ENCODE assay signal across 8 mouse cellular contexts in genomic region chr17:54298232-54298924, GRCm38 (mm10). TPM values are rescaled to one million over a fixed set of nuclear protein-coding genes. Genes with fewer than 3 reads are reported as not detected.
DNase-seq lines count a peak whose midpoint lies in the region; ATAC-seq and TF ChIP-seq lines count a peak whose summit lies in the region.

No protein-coding gene starts in this region.

- H3K4me2 ChIP-seq in kidney, embryonic 16.5 days (replicated peaks; ENCODE audit: low read depth, low read length) = peak overlapping the region; percentile 81
- peak overlapping the region; percentile 81 for H3K4me2 ChIP-seq in limb, embryonic 14.5 days (replicated peaks; ENCODE audit: low read depth, low read length, severe bottlenecking)
- peak overlapping the region; percentile 71 for H3K4me2 ChIP-seq in stomach, embryonic 16.5 days (ENCODE audit: low read depth, low read length)

- DNase-seq in kidney, adult 11 months = no peak
- DNase-seq in WW6 (ENCODE audit: low read depth, low spot score) = peak; percentile 14
- DNase-seq in limb, embryonic 14.5 days (ENCODE audit: low spot score) = no peak
- DNase-seq in lung, postnatal 14 days = no peak
- DNase-seq in adipocyte (ENCODE audit: low spot score) = no peak

- no peak for TF ChIP-seq CTCF in embryonic fibroblast, embryonic 13.5 days (IDR thresholded peaks at IDR 0.05; ENCODE audit: borderline replicate concordance, insufficient read depth, low read length)

- WGBS in kidney, embryonic 16.5 days = 2% methylated on average over 37 of the region's 37 CpGs
- 2% methylated on average over 36 of the region's 37 CpGs for WGBS in limb, embryonic 14.5 days
- 3% methylated on average over 37 of the region's 37 CpGs for WGBS in stomach, embryonic 16.5 days

- TF ChIP-seq POLR2A in embryonic fibroblast, embryonic 13.5 days (IDR thresholded peaks at IDR 0.05; ENCODE audit: low read depth, low read length) = no peak
- no peak for TF ChIP-seq POLR2A in limb, embryonic 14.5 days (IDR thresholded peaks at IDR 0.05; ENCODE audit: borderline replicate concordance, extremely low read depth, insufficient read depth, insufficient read length)

- H3K4me1 ChIP-seq in kidney, embryonic 16.5 days (ENCODE audit: insufficient read depth, low read length) = peaks cover 6% of the 10 kb centered on the region; the same call in 1 of the 2 replicates
- H3K4me1 ChIP-seq in embryonic fibroblast, embryonic 13.5 days (ENCODE audit: control insufficient read depth, insufficient read depth, low read length) = no peaks in the 10 kb centered on the region
- H3K4me1 ChIP-seq in limb, embryonic 14.5 days (ENCODE audit: control insufficient read depth, insufficient read depth, low read length) = no peaks in the 10 kb centered on the region
- H3K4me1 ChIP-seq in stomach, embryonic 16.5 days (ENCODE audit: control insufficient read depth, insufficient read depth, low read length) = 0 out of 2 replicates have a peak, but pooled peaks cover 5% of the 10 kb centered on the region

- no peaks in the 10 kb centered on the region for H3K9me3 ChIP-seq in kidney, embryonic 16.5 days (ENCODE audit: low read length)
- H3K9me3 ChIP-seq in limb, embryonic 14.5 days (ENCODE audit: control insufficient read depth, low read length) = no peaks in the 10 kb centered on the region
- no peaks in the 10 kb centered on the region for H3K9me3 ChIP-seq in stomach, embryonic 16.5 days (replicated peaks; ENCODE audit: control insufficient read depth, low read length)

- no peaks in the 10 kb centered on the region for H3K27me3 ChIP-seq in kidney, embryonic 16.5 days (ENCODE audit: insufficient read depth, low read length)
- no peaks in the 10 kb centered on the region for H3K27me3 ChIP-seq in limb, embryonic 14.5 days (ENCODE audit: control insufficient read depth, insufficient read depth, low read length)
- H3K27me3 ChIP-seq in stomach, embryonic 16.5 days (ENCODE audit: control insufficient read depth, insufficient read depth, low read length) = peaks cover 5% of the 10 kb centered on the region; the same call in 1 of the 2 replicates

- H3K4me3 ChIP-seq in kidney, embryonic 16.5 days (ENCODE audit: low read length) = peak overlapping the region; percentile 52
- peak overlapping the region; percentile 32 for H3K4me3 ChIP-seq in embryonic fibroblast, embryonic 13.5 days (ENCODE audit: insufficient read depth, low read length)
- peak overlapping the region; percentile 41 for H3K4me3 ChIP-seq in limb, embryonic 14.5 days (replicated peaks; ENCODE audit: low read length)
- peak overlapping the region; percentile 48 for H3K4me3 ChIP-seq in stomach, embryonic 16.5 days (replicated peaks; ENCODE audit: low read length)

- H3K9ac ChIP-seq in kidney, embryonic 16.5 days (replicated peaks; ENCODE audit: low read length) = peak overlapping the region; percentile 53
- peak overlapping the region; percentile 62 for H3K9ac ChIP-seq in limb, embryonic 14.5 days (ENCODE audit: low read depth, low read length, severe bottlenecking)
- peak overlapping the region; percentile 65 for H3K9ac ChIP-seq in stomach, embryonic 16.5 days (ENCODE audit: low read length)

- peak; percentile 79 for ATAC-seq in kidney, embryonic 16.5 days (ENCODE audit: low FRiP score, low TSS enrichment)
- ATAC-seq in limb, embryonic 14.5 days (ENCODE audit: low FRiP score, low read depth) = 0 out of 2 replicates have a peak, but pooled peaks have one; percentile 23
- peak; percentile 50; the same call in 1 of the 2 replicates for ATAC-seq in stomach, embryonic 16.5 days (ENCODE audit: insufficient read depth, low FRiP score)

- H3K27ac ChIP-seq in kidney, embryonic 16.5 days (ENCODE audit: low read length) = no peak overlapping the region
- H3K27ac ChIP-seq in embryonic fibroblast, embryonic 13.5 days (ENCODE audit: insufficient read depth, low read length) = no peak overlapping the region
- no peak overlapping the region for H3K27ac ChIP-seq in limb, embryonic 14.5 days (replicated peaks; ENCODE audit: low read depth, low read length)
- H3K27ac ChIP-seq in stomach, embryonic 16.5 days (ENCODE audit: low read length) = no peak overlapping the region

- no peaks in the 10 kb centered on the region for H3K36me3 ChIP-seq in kidney, embryonic 16.5 days (ENCODE audit: insufficient read depth, low read length)
- no peaks in the 10 kb centered on the region for H3K36me3 ChIP-seq in limb, embryonic 14.5 days (ENCODE audit: control insufficient read depth, insufficient read depth, low read length)
- no peaks in the 10 kb centered on the region for H3K36me3 ChIP-seq in stomach, embryonic 16.5 days (ENCODE audit: control insufficient read depth, insufficient read depth, low read length)

RNA-seq across cellular contexts. Expression of gene Slc5a7, which starts 0.5 kb away (rescaled TPM):
- polyA plus RNA-seq in kidney, embryonic 16.5 days (2015; fragmentation: Nextera tagmentation; extraction: Ambion mirVana) = 0.19 and 0.29 TPM in 2 replicates
- 12.9 and 17.9 TPM in 2 replicates for polyA plus RNA-seq in embryonic fibroblast, embryonic 13.5 days (2011; ENCODE audit: insufficient read length, low read depth, missing spikeins)
- polyA plus RNA-seq in limb, embryonic 14.5 days (2012; rRNA removed) = 1.0 and 1.4 TPM in 2 replicates
- polyA plus RNA-seq in limb, embryonic 14.5 days (2014; fragmentation: Nextera tagmentation; extraction: Ambion mirVana) = 0.50 and 0.86 TPM in 2 replicates
- polyA plus RNA-seq in stomach, embryonic 16.5 days (2015; fragmentation: Nextera tagmentation; extraction: Ambion mirVana) = 3.7 and 3.9 TPM in 2 replicates

Comparison
In these comparisons a context has a peak if more than half of its experiments do, and no peak if none do; other contexts are left out.
1. ATAC-seq: peak in every context shown above with its lines; median percentile 79 in kidney, embryonic 16.5 days; 50 in stomach, embryonic 16.5 days; 23 in limb, embryonic 14.5 days.